Mouse (Mus musculus) lung, postnatal 14 days (tissue): ENCODE measurements around the gene Zmat3.

Experiments used
- DNase-seq: peaks from one replicate; pipeline ENCODE4 v3.0.0; 2021

The Zmat3 gene

GRCm38 (mm10) chr3:32365546-32366245 lies at the start of gene Zmat3:
Zmat3 (minus strand) TSS chr3:32366014.
- DNase-seq, result peak; percentile 89

- no peak for DNase-seq
Observed at GRCm38 (mm10) chr3:32414381-32414780, 48.6 kb upstream of the Zmat3 start.

DNA sequence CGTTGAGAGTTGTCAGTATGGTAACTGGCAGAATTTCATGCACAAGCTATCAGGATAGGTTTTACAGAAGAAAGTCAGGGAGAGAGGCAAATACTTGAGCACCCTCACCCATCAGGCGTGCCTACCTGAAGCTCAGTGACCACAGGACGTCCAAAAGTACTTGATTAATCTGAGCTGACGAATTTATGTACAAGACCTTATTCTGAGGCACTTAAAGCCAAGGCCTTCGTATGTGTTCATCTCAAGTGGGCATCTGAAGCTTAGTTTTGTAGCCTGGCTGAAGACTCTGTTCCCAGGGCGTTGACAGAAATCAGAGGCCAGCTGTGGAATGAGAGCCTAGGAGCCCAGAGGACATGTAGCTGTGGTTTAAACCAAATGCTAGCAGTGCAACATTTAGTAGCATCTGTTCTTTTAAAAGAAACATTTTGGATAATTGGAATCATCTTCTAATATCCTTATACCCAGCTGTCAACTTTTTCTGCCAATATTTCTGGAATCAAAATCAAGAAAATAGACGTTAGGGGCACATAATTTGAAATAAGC lies 46.8 kb upstream of the Zmat3 start:
- DNase-seq, result no peak

DNA sequence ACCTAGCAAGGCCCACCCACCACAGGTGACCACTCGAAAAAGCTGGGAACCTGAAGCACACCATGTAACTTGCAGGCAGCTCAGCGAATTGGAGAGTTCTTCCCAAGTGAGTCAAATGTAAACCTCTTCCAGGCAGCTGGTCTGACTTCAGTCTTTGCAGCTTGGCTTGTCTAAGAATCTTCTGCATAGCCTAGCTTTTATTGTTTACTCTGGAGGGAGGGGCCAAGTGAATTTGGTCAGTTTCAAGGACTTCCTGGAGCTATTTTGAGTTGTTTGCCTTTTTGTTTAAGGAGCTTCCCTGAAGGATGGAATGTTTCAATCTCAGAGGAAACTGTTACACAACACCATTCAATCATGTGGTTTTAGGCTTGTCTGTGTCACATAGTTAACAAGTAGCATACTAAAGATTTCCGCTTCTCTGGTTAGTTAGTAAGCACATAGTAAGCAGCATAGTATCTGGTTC lies 43.0 kb upstream of the Zmat3 start:
- no peak for DNase-seq

DNA sequence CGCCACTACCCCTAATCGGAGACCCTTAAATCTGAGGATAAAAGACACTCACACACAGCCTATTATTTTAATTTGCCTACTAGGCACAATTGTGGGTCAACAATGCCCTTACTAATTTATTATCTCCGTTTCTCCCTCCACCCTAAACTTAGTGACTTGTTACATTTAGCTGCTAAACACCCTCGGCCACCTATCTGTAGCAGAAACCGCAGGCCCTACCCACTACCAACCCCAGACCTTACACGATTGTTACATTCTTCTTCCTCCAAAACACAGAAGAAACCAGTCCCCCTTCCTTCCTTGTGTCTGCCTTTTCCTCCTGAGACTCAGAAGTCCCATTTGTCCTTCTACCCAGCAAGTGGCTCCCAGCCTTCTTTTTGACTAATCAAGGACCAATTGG lies 41.0 kb upstream of the Zmat3 start:
- no peak for DNase-seq

- DNase-seq, result no peak
Observed at GRCm38 (mm10) chr3:32405699-32406098, 39.9 kb upstream of the Zmat3 start.

- no peak for DNase-seq
Observed at GRCm38 (mm10) chr3:32402990-32403885, 37.4 kb upstream of the Zmat3 start.

DNA sequence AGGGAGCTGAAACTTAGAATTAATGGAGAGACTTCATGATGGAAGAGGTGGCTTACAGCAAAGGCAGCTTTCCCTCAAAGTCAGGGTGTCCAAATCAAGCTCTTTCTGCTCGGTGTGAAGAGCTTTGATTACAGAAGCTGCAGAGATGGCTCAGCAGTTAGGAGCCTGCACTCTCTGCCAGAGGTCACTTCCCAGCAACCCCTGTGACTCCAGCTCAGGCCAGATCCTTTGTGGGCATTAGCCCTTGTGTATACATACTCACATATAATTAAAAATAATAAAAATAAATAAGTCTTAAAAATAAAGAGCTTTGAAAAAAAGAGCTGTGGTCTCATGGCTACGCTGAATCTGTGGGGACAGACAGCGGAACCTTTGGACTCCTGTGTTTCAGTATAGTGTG lies 35.8 kb upstream of the Zmat3 start:
- no peak for DNase-seq

- DNase-seq, result peak; percentile 27
Observed at GRCm38 (mm10) chr3:32399931-32400330, 34.1 kb upstream of the Zmat3 start.

DNA sequence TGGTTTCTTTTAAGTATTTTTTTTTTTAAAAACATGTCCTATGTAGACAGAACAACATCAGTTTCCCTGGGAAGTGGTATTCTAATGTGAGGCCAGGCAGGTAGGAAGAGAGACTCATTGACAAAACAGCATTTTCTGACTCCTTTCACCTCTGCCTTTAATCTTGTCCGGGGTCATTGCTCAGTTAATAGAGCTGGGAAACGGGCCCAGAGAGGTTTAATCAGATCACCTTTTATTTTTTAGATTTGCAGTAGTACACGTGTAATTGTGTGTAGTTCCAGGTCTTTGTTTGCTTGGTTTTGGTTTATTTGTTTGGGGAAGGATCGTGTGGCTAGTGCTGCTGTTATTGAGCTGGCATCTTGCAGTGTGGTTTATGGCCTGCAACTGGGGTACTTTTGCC lies 33.6 kb upstream of the Zmat3 start:
- DNase-seq, result no peak

DNA sequence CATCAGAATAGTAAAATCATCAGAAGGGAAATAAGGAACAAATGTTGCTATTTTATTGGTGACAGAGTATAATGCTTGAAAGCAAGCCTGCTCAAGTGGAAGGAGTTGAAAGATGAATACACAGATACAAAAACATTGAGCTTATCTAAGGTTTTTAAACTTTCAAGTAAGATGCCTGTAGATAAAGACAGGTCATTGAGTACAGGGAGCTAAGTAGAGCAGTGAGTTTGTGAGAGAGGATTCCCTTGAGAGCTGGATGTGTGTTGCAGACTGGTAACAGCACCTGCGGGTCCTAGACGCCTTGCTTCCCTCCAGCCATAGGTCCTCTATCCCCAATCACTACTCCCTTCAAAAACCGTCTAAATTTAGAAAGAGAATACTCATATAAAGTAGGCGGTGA lies 32.8 kb upstream of the Zmat3 start:
- DNase-seq, result no peak

DNA sequence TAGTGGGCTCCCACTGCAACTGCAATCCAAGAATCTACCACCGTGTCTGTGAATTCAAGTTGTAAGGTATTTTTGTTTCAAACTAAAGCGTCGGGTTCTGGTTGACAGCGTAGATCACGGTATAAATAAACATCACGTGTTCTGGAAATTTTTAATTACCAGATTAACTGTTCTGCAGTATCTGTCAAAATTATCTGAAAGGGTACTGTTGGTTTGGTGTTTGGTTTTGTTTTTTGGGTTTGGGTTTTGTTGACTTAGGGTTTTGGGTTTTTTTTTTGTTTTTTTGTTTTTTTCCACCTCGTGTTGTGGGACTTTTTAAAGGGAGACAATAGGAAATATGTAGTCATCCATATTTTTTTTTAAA lies 32.3 kb upstream of the Zmat3 start:
- no peak for DNase-seq

DNA sequence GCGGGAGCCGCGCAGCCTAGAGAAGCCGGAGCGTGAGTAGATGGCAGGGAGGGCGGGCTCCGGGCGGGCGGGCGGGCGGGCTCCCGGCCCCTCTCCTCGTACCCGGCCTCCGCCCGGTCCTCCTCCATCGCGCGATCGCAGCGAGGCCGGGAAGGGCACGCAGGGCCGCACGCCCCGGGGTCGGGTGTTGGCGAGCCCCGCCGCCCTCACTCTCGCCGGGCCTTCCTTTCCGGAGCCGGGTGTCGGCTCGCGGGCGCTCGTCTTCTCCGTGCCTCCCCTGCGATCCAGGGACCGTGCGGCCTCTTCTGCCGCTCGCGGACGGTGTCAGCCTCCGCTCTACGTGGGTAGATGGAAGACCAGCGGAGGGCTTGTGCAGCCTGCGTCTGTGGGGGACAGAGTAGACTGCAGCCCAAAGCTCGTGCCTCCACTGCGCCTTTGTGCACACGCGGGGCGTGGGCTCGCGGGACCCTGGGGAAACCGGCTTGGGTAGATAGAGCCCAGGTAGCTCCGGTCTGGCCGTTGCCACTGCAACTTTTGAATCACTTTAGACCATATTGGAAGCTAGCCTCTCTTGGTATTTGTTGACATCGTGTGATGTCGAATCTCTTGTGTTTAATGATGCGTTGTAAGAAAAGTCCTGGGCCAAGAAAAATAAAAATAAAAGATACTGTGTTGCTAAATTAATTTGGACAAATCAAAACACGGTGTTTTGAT lies 31.8 kb upstream of the Zmat3 start, which contains the start of gene Pik3ca:
TSS of gene Pik3ca (plus strand) at position 211 of the 714 bp plus-strand sequence.
- peak; percentile 56 for DNase-seq

DNA sequence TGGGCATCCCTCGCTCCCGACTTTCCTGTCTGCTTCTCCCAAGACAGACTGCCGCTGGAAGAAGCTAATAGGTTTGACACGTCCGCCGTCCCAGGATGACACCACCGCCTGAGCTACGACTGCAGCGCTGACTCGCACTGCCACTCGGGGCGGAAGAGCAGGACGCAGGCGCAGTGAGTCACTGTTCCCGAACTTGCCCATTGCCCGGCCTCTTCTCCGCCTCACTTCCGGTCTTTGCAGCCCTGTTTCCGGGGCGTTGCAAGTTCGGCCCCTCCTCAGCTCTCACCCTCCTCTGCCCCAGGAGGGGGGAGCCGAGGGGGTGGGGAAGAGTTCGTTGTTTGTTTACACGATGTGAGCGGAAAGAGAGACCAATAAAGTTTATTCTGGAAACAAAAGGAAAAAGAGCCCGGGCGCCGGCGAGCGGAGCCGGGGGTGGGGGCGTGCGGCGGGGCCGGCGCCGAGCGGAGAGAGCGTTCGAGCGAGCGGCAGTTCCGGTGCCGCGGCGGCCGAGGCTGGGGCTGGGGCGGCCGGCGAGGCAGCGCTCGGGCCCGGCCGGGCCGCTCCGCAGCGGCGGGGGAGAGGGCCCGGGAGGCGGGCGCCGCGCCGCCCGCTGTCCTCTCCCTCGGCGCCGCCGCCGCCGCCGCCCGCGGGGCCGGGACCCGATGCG lies 31.1 kb upstream of the Zmat3 start:
- peak; percentile 97 for DNase-seq

- DNase-seq, result peak; percentile 28
Observed at GRCm38 (mm10) chr3:32395771-32396551, 30.1 kb upstream of the Zmat3 start.

GRCm38 (mm10) chr3:32393986-32394385 lies 28.2 kb upstream of the Zmat3 start:
- DNase-seq, result no peak

DNA sequence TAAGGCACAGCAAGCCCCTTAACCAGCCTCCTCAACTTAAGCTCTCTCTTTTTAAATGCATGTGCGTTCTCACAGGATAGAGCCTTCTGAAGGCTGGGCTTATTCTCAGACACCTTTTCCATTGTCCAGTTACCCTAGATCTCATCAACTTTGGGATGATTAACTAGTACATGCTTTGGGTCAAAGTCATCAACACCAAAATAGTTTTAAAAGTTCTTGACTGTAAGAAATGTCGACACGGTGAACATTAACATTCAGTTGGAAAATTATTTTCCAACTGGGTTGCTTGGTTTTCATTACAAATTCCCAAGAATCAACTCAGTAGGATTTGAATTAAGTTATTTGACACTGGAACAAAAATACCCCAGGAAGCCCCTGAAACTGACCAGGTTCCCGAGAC lies 27.0 kb upstream of the Zmat3 start:
- no peak for DNase-seq

GRCm38 (mm10) chr3:32381556-32381955 lies 15.7 kb upstream of the Zmat3 start:
- no peak for DNase-seq

- peak; percentile 19 for DNase-seq
Observed at GRCm38 (mm10) chr3:32379891-32380290, 14.1 kb upstream of the Zmat3 start.

GRCm38 (mm10) chr3:32373236-32373635 lies 7.4 kb upstream of the Zmat3 start:
- no peak for DNase-seq

- no peak for DNase-seq
Observed at GRCm38 (mm10) chr3:32372470-32372869, 6.7 kb upstream of the Zmat3 start.

GRCm38 (mm10) chr3:32371957-32372356 lies 6.1 kb upstream of the Zmat3 start:
- no peak for DNase-seq
